Mouse (Mus musculus) limb, embryonic 14.5 days (tissue): Measurements from ENCODE around the gene Kdm1b. TPM values are rescaled to one million over a fixed set of nuclear protein-coding genes. Genes with fewer than 3 reads are reported as not detected.

Experiments
- ATAC-seq: fragments of 200-750 bp; cut with Nextera tagmentation; 2 replicates; pipeline ENCODE4 v1.8.0; 2017; ENCODE audit warnings: low read depth, moderate number of reproducible peaks, moderate TSS enrichment; ENCODE audit not compliant: low FRiP score
- DNase-seq: peaks from one replicate; pipeline ENCODE4 v3.0.0-alpha.2; 2015; ENCODE audit warnings: low spot score
- H3K27ac ChIP-seq: fragments of 300-500 bp; sonication (generic); replicated peaks from 2 replicates; pipeline ENCODE4 v1.5.1; 2014; ENCODE audit warnings: low read depth, mild to moderate bottlenecking, low read length, moderate library complexity, mixed read lengths
- H3K27me3 ChIP-seq: fragments of 300-500 bp; sonication (generic); 2 replicates; pipeline ENCODE4 v1.6.1; 2014; ENCODE audit warnings: low read length, mixed read lengths; ENCODE audit not compliant: control insufficient read depth, insufficient read depth
- H3K36me3 ChIP-seq: fragments of 300-500 bp; sonication (generic); 2 replicates; pipeline ENCODE4 v1.6.1; 2014; ENCODE audit warnings: mild to moderate bottlenecking, low read length, moderate library complexity, mixed read lengths; ENCODE audit not compliant: control insufficient read depth, insufficient read depth
- H3K4me1 ChIP-seq: fragments of 300-500 bp; sonication (generic); 2 replicates; pipeline ENCODE4 v1.6.1; 2014; ENCODE audit warnings: antibody characterized with exemption, low read length, mixed read lengths; ENCODE audit not compliant: control insufficient read depth, insufficient read depth
- H3K4me2 ChIP-seq: fragments of 300-500 bp; sonication (generic); replicated peaks from 2 replicates; pipeline ENCODE4 v1.6.1; 2014; ENCODE audit warnings: low read depth, mild to moderate bottlenecking, low read length, moderate library complexity; ENCODE audit not compliant: severe bottlenecking
- H3K4me3 ChIP-seq: fragments of 300-500 bp; sonication (generic); replicated peaks from 2 replicates; pipeline ENCODE4 v1.5.1; 2014; ENCODE audit warnings: low read length
- H3K9ac ChIP-seq: fragments of 300-500 bp; sonication (generic); 2 replicates; pipeline ENCODE4 v1.6.1; 2014; ENCODE audit warnings: mild to moderate bottlenecking, low read depth, low read length, moderate library complexity; ENCODE audit not compliant: severe bottlenecking
- H3K9me3 ChIP-seq: fragments of 300-500 bp; sonication (generic); 2 replicates; pipeline ENCODE4 v1.6.1; 2016; ENCODE audit warnings: low read length; ENCODE audit not compliant: control insufficient read depth
- POLR2A ChIP-seq: fragments of 200-500 bp; IDR thresholded peaks from 2 replicates; pipeline ENCODE4 v1.8.0; 2012; ENCODE audit warnings: inconsistent platforms, mild to moderate bottlenecking, moderate library complexity, borderline replicate concordance; ENCODE audit not compliant: insufficient read depth, insufficient read length; ENCODE audit errors: extremely low read depth
- WGBS: fragments of 180-500 bp; shearing (Covaris S2); extraction: QIAGEN DNeasy Blood & Tissue Kit; methylation state at CpG from one replicate; pipeline ENCODE4 v1.1.7; 2014; 5-methylcytosine and 5-hydroxymethylcytosine counted together
- polyA plus RNA-seq, 2 experiments: library from polyadenylated mRNA; depleted of rRNA in 1 of 2; stranded (reverse) in 1 of 2; unstranded in 1 of 2; fragments of >200 nt; fragmentation: Nextera tagmentation in 1 of 2; extraction: Ambion mirVana in 1 of 2; gene quantifications; 2 replicates each; pipeline versions ENCODE4 v1.2.1 to v1.2.3; 2012 to 2014

Gene Kdm1b
- polyA plus RNA-seq, 2 experiments = 10.8 to 12.8 TPM

GRCm38 (mm10) chr13:47124986-47125385 is 81.7 kb downstream of the Kdm1b start:
- DNase-seq (no peak), ATAC-seq (no peak)
- TF ChIP-seq POLR2A = no peak
- Histone ChIP-seq H3K4me3 (no peak overlapping the region), H3K9ac (no peak overlapping the region), H3K27me3 (0 out of 2 replicates have a peak, but pooled peaks cover 6% of the 10 kb centered on the region), H3K4me1 (peaks cover 3% of the 10 kb centered on the region; the same call in 1 of the 2 replicates), H3K4me2 (no peak overlapping the region), H3K27ac (no peak overlapping the region), H3K9me3 (no peaks in the 10 kb centered on the region), H3K36me3 (no peaks in the 10 kb centered on the region)
- WGBS = 71% methylated on average over 6 of the region's 6 CpGs

GRCm38 (mm10) chr13:47125595-47125994 is 82.3 kb downstream of the Kdm1b start:
- H3K36me3 ChIP-seq = no peaks in the 10 kb centered on the region
- H3K27ac ChIP-seq = no peak overlapping the region
- H3K4me1 ChIP-seq = peaks cover 3% of the 10 kb centered on the region; the same call in 1 of the 2 replicates
- no peak for TF ChIP-seq POLR2A
- WGBS = 54% methylated on average over 5 of the region's 5 CpGs
- H3K27me3 ChIP-seq = 0 out of 2 replicates have a peak, but pooled peaks cover 6% of the 10 kb centered on the region
- DNase-seq (no peak), ATAC-seq (no peak)
- no peak overlapping the region for H3K9ac ChIP-seq
- H3K4me2 ChIP-seq = no peak overlapping the region
- no peak overlapping the region for H3K4me3 ChIP-seq
- H3K9me3 ChIP-seq = no peaks in the 10 kb centered on the region

- TF ChIP-seq POLR2A = no peak
- no peaks in the 10 kb centered on the region for H3K27me3 ChIP-seq
- H3K9ac ChIP-seq = no peak overlapping the region
- H3K9me3 ChIP-seq = no peaks in the 10 kb centered on the region
- no peaks in the 10 kb centered on the region for H3K4me1 ChIP-seq
- ATAC-seq (no peak), DNase-seq (no peak)
- no peak overlapping the region for H3K27ac ChIP-seq
- no peak overlapping the region for H3K4me3 ChIP-seq
- no peaks in the 10 kb centered on the region for H3K36me3 ChIP-seq
- H3K4me2 ChIP-seq = no peak overlapping the region
- 61% methylated on average over 4 of the region's 4 CpGs for WGBS
These were observed 85.8 kb downstream of the Kdm1b start for GRCm38 (mm10) chr13:47129090-47129489.

GRCm38 (mm10) chr13:47133058-47133457 is 89.8 kb downstream of the Kdm1b start:
- Histone ChIP-seq H3K4me1 (0 out of 2 replicates have a peak, but pooled peaks cover 2% of the 10 kb centered on the region), H3K9me3 (no peaks in the 10 kb centered on the region), H3K27ac (no peak overlapping the region), H3K9ac (no peak overlapping the region), H3K27me3 (no peaks in the 10 kb centered on the region), H3K4me3 (no peak overlapping the region), H3K36me3 (no peaks in the 10 kb centered on the region), H3K4me2 (no peak overlapping the region)
- WGBS = 83% methylated on average over 8 of the region's 8 CpGs
- DNase-seq (no peak), ATAC-seq (no peak)
- no peak for TF ChIP-seq POLR2A

- H3K4me2 ChIP-seq = no peak overlapping the region
- no peak for TF ChIP-seq POLR2A
These were observed 91.5 kb downstream of the Kdm1b start for GRCm38 (mm10) chr13:47134836-47135235.

More at GRCm38 (mm10) chr13:47134836-47135235, 91.5 kb downstream of the Kdm1b start:
- no peak overlapping the region for H3K27ac ChIP-seq
- 96% methylated on average over 7 of the region's 7 CpGs for WGBS
- ATAC-seq = no peak
- H3K4me3 ChIP-seq = no peak overlapping the region
- no peaks in the 10 kb centered on the region for H3K36me3 ChIP-seq
- DNase-seq = no peak
- no peak overlapping the region for H3K9ac ChIP-seq
- H3K27me3 ChIP-seq = no peaks in the 10 kb centered on the region
- H3K4me1 ChIP-seq = 0 out of 2 replicates have a peak, but pooled peaks cover 2% of the 10 kb centered on the region
- H3K9me3 ChIP-seq = peaks cover 7% of the 10 kb centered on the region; the same call in 1 of the 2 replicates

Other genes with a start within 250 kb of the Kdm1b start
- 28.7 and 29.5 TPM in 2 replicates for gene Kif13a, start 113.6 kb upstream of the Kdm1b start, polyA plus RNA-seq (2012; rRNA removed)
- gene Kif13a, start 113.6 kb upstream of the Kdm1b start, polyA plus RNA-seq (2014; fragmentation: Nextera tagmentation; extraction: Ambion mirVana) = 27.6 and 31.1 TPM in 2 replicates
- 3.1 and 3.4 TPM in 2 replicates for gene Nhlrc1, start 28.6 kb upstream of the Kdm1b start, polyA plus RNA-seq (2012; rRNA removed)
- gene Nhlrc1, start 28.6 kb upstream of the Kdm1b start, polyA plus RNA-seq (2014; fragmentation: Nextera tagmentation; extraction: Ambion mirVana) = 4.3 and 4.5 TPM in 2 replicates
- gene Tpmt, start 1.2 kb downstream of the Kdm1b start, polyA plus RNA-seq (2012; rRNA removed) = 9.0 and 13.0 TPM in 2 replicates
- gene Tpmt, start 1.2 kb downstream of the Kdm1b start, polyA plus RNA-seq (2014; fragmentation: Nextera tagmentation; extraction: Ambion mirVana) = 17.3 and 23.0 TPM in 2 replicates
- gene Dek, start 62.7 kb downstream of the Kdm1b start, polyA plus RNA-seq (2012; rRNA removed) = 106 and 126 TPM in 2 replicates
- gene Dek, start 62.7 kb downstream of the Kdm1b start, polyA plus RNA-seq (2014; fragmentation: Nextera tagmentation; extraction: Ambion mirVana) = 232 and 260 TPM in 2 replicates
- 5.7 and 5.9 TPM in 2 replicates for gene Rnf144b, start 79.2 kb downstream of the Kdm1b start, polyA plus RNA-seq (2012; rRNA removed)
- 5.2 and 5.8 TPM in 2 replicates for gene Rnf144b, start 79.2 kb downstream of the Kdm1b start, polyA plus RNA-seq (2014; fragmentation: Nextera tagmentation; extraction: Ambion mirVana)